Mouse (Mus musculus) ES-E14 (cell line): ENCODE results near the gene Selenow. TPM values are rescaled to one million over a fixed set of nuclear protein-coding genes. Genes with fewer than 3 reads are reported as not detected.

Source experiments
- DNase-seq: peaks from one replicate; pipeline ENCODE4 v3.0.0-alpha.2; 2013; ENCODE audit warnings: low read depth, low spot score
- H3K27ac ChIP-seq: 2 replicates; pipeline ENCODE4 v1.5.1; 2012; ENCODE audit warnings: low read depth, mild to moderate bottlenecking, low read length, moderate library complexity, mixed read lengths; ENCODE audit not compliant: poor library complexity, insufficient read depth, severe bottlenecking
- H3K36me3 ChIP-seq: 2 replicates; pipeline ENCODE4 v1.6.1; 2012; ENCODE audit warnings: mild to moderate bottlenecking, low read length, moderate library complexity, mixed read lengths; ENCODE audit not compliant: control insufficient read depth, poor library complexity, insufficient read depth, severe bottlenecking
- H3K4me1 ChIP-seq, 2 experiments: fragments of 150-350 bp in 1 of 2; sonication (generic) in 1 of 2; 2 replicates each; pipeline ENCODE4 v1.6.1; 2012; ENCODE audit warnings: low read length in 2 of 2, mild to moderate bottlenecking in 1 of 2, mixed read lengths in 1 of 2; ENCODE audit not compliant: control insufficient read depth in 2 of 2, insufficient read depth in 2 of 2, poor library complexity in 1 of 2
- H3K4me3 ChIP-seq, 2 experiments: fragments of 150-350 bp in 1 of 2; sonication (generic) in 1 of 2; 2 replicates each; pipeline ENCODE4 v1.5.1; 2012; ENCODE audit warnings: low read length in 2 of 2, low read depth in 1 of 2, mild to moderate bottlenecking in 1 of 2, mixed read lengths in 1 of 2; ENCODE audit not compliant: insufficient read depth in 1 of 2, poor library complexity in 1 of 2, severe bottlenecking in 1 of 2
- H3K9ac ChIP-seq: 2 replicates; pipeline ENCODE4 v1.6.1; 2012; ENCODE audit warnings: low read depth, mild to moderate bottlenecking, low read length, mixed read lengths; ENCODE audit not compliant: poor library complexity, insufficient read depth, severe bottlenecking
- H3K9me3 ChIP-seq: fragments of 150-350 bp; sonication (generic); 2 replicates; pipeline ENCODE4 v1.6.1; 2012; ENCODE audit warnings: low read depth, mild to moderate bottlenecking, low read length; ENCODE audit not compliant: control insufficient read depth, insufficient read depth
- CHD2 ChIP-seq: IDR thresholded peaks from 2 replicates; pipeline ENCODE4 v1.6.1; 2014; ENCODE audit warnings: mild to moderate bottlenecking, low read depth, low read length, inconsistent platforms
- HCFC1 ChIP-seq: IDR thresholded peaks from 2 replicates; pipeline ENCODE4 v1.6.1; 2012; ENCODE audit warnings: low read length, inconsistent platforms, borderline replicate concordance; ENCODE audit not compliant: insufficient read depth
- MAFK ChIP-seq: IDR thresholded peaks from 2 replicates; pipeline ENCODE4 v1.6.1; 2014; ENCODE audit warnings: mild to moderate bottlenecking, low read depth, low read length, inconsistent platforms; ENCODE audit not compliant: insufficient read depth
- ZC3H11A ChIP-seq: IDR thresholded peaks from 2 replicates; pipeline ENCODE4 v1.6.1; 2012; ENCODE audit warnings: low read depth, mild to moderate bottlenecking, inconsistent platforms, low read length, borderline replicate concordance
- ZNF384 ChIP-seq: IDR thresholded peaks from 2 replicates; pipeline ENCODE4 v1.6.1; 2012; ENCODE audit warnings: low read depth, low read length, inconsistent platforms
- in situ Hi-C, 2 experiments: fragments of 600-800 bp; cut with MboI; formaldehyde crosslinking; loops; one replicate each; pipeline ENCODE4 v1.15.1; 2025; ENCODE audit warnings: low sequenced_read_pairs in 2 of 2, inconsistent platforms in 1 of 2; ENCODE audit not compliant: unreplicated experiment in 2 of 2
- total RNA-seq: library from RNA; depleted of rRNA; stranded (reverse); fragments of 300-350 nt; gene quantifications from 2 replicates; pipeline ENCODE4 v1.2.3, GENCODE M21; 2012

Selenow gene
- total RNA-seq, 1 experiment: 54.0 TPM

DNA sequence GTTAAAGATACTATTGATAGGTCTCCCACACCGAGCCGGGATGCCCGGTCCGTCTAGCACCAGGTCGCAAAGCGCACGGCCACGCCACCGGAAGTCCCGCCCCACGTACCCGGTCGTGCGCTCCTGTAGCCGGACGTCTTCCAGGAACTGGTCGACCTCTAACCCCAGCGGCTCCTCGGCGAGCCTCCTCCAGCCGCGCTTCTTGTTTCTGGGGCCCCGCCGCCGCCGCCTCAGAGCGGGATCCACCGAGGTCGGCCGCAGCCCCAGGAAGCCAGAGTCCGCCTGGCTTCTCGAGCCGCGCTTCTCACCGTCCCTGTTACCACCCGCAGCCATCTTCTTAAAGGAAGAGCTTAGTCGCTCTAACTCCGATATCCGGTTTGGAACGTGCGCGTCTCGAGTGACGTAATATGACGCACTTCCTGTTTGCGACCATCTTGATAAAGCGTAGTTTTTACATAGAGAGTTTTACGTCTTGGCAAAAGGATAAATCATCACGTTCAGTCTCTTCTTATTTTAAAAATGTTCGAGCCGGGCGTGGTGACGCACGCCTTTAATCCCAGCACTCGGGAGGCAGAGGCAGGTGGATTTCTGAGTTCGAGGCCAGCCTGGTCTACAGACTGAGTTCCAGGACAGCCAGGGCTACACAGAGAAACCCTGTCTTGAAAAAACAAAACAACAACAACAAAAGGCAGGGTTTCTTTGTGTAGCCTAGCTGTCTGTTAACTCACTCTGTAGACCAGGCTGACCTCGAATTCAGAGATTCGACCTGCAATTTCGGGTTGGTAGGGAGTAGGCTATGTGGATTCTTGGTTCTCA, 23.7 kb upstream of the Selenow start, which contains the start of gene Nop53:
Gene Nop53 (minus strand): TSS at position 354 of the 816 bp plus-strand sequence.
- in situ Hi-C loops: no loop called here
- TF ChIP-seq CHD2 (no peak), ZNF384 (no peak), ZC3H11A (no peak), HCFC1 (peak; percentile 72; the same call in 1 of the 2 replicates), MAFK (no peak)
- DNase-seq: peak; percentile 93
- Histone ChIP-seq H3K9me3 (no peaks in the 10 kb centered on the region), H3K9ac (peak within 1 kb of the TSS; percentile 100), H3K27ac (peak within 1 kb of the TSS; percentile 99), H3K4me3 (peak within 1 kb of the TSS; percentile 97 to 98), H3K4me1 (peaks cover 2 to 16% of the 10 kb centered on the region in 2 experiments; a peak in 3 of 4 replicates), H3K36me3 (peaks cover 36% of the 10 kb centered on the region)

GRCm38 (mm10) chr7:15945211-15945610, 23.0 kb upstream of the Selenow start:
- Histone ChIP-seq H3K4me3 (peak overlapping the region; percentile 97 to 98), H3K9me3 (no peaks in the 10 kb centered on the region), H3K36me3 (peaks cover 42% of the 10 kb centered on the region), H3K9ac (peak overlapping the region; percentile 100), H3K4me1 (peaks cover 2 to 12% of the 10 kb centered on the region in 2 experiments; a peak in 2 of 4 replicates), H3K27ac (0 out of 2 replicates have a peak overlapping the region, but pooled peaks have one; percentile 14)
- in situ Hi-C loops: no loop called here
- no peak for TF ChIP-seq ZNF384
- no peak for TF ChIP-seq CHD2
- no peak for TF ChIP-seq ZC3H11A
- no peak for TF ChIP-seq MAFK
- TF ChIP-seq HCFC1: no peak
- no peak for DNase-seq

DNA sequence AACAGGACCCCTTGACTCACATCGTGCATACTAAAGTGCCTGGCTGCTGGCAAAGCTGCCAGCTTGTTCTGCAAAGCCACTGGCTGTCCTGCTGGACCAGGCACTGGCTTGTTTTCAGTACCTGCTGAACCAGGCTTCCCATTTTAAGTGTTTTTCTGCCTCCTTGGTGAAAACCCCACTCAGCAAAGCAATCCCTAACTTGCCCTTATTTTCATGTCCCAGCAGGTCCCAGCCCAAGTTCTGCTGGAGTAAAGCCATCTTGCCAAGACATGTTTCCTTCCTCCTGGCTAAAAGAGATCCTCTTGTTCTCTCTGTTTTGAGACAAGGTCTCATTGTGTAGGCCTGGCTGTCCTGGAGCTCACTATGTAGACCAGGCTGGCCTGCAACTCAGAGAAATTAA, 22.1 kb upstream of the Selenow start:
- peaks cover 51% of the 10 kb centered on the region for H3K36me3 ChIP-seq
- TF ChIP-seq HCFC1 (no peak), MAFK (no peak), ZC3H11A (no peak), CHD2 (no peak), ZNF384 (no peak)
- no peak overlapping the region for H3K27ac ChIP-seq
- H3K9ac ChIP-seq: peak overlapping the region; percentile 50; the same call in 1 of the 2 replicates
- H3K4me1 ChIP-seq: peaks cover 2 to 11% of the 10 kb centered on the region in 2 experiments; a peak in 2 of 4 replicates
- in situ Hi-C loops: no loop called here
- H3K9me3 ChIP-seq: no peaks in the 10 kb centered on the region
- no peak for DNase-seq
- peak overlapping the region; percentile 97 to 98; a peak in 2 of 4 replicates for H3K4me3 ChIP-seq

DNA sequence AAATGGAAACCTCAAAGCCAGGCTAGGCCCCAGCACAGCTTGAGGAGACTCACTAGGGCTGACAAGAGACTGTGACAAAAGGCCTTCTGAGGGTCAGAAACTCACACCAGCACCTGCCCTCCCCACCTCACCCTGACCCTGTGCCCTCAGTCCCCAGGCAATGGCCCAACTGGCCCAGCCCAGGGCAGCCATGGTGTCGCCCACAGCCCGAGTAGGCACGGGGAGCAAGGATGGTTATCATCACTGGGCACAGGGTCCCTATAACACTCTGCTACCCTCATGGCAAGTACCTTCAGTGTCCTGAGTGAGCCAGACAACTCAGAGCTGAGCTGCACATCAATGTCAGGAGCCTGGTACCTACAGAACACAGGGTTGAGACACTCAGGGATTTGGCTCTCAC, 16.4 kb upstream of the Selenow start:
- in situ Hi-C loops: no loop called here
- DNase-seq: no peak
- no peaks in the 10 kb centered on the region; a peak in 1 of 4 replicates for H3K4me1 ChIP-seq
- H3K4me3 ChIP-seq: no peak overlapping the region
- H3K9ac ChIP-seq: no peak overlapping the region
- TF ChIP-seq CHD2 (no peak), ZC3H11A (no peak), ZNF384 (no peak), MAFK (no peak), HCFC1 (no peak)
- H3K36me3 ChIP-seq: peaks cover 67% of the 10 kb centered on the region
- H3K9me3 ChIP-seq: no peaks in the 10 kb centered on the region
- H3K27ac ChIP-seq: no peak overlapping the region
